Mouse (Mus musculus): ENCODE results near the gene Vmn2r1. TPM values are rescaled to one million over a fixed set of nuclear protein-coding genes. Genes with fewer than 3 reads are reported as not detected.

Gene Vmn2r1
- 0.03 and 0.04 TPM in 2 replicates for polyA plus RNA-seq (2015; fragmentation: Nextera tagmentation; extraction: Ambion mirVana)

DNA sequence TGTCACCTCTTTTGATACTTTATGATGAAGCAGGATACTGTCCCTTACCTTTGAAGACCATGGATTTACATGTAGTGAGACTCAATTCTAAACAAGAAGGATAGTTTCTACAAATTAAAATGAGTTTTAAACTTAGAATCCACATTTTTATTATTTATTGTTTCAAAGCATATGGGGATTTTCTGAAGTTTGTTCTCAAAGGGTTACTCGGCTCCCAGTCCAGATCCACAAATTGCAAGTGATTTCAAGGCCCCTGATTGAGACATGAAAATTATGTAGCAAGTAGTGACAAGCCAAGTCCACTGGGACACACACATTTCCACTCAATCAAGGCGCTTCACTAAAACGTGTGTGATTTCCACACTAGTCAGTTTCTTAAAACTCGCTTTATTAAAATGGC is at the start of gene Vmn2r1:
TSS of gene Vmn2r1 (plus strand) at position 301 of the 400 bp plus-strand sequence.
- Histone ChIP-seq H3K4me2 (no peak within 1 kb of the TSS), H3K4me3 (replicated peaks) (no peak within 1 kb of the TSS), H3K9ac (no peak within 1 kb of the TSS), H3K27ac (no peak within 1 kb of the TSS), H3K27me3 (replicated peaks) (no peaks in the 10 kb centered on the region), H3K4me1 (no peaks in the 10 kb centered on the region), H3K9me3 (no peaks in the 10 kb centered on the region), H3K36me3 (no peaks in the 10 kb centered on the region)
- WGBS: 80% methylated on average over 4 of the region's 4 CpGs
- no peak for ATAC-seq (ENCODE audit: insufficient read depth, low FRiP score, low read depth)

GRCm38 (mm10) chr3:64038136-64038841 is 43.1 kb upstream of the Vmn2r1 start:
- no peaks in the 10 kb centered on the region for H3K4me1 ChIP-seq
- no peak for ATAC-seq (ENCODE audit: insufficient read depth, low FRiP score, low read depth)
- H3K27ac ChIP-seq: no peak overlapping the region
- H3K36me3 ChIP-seq: no peaks in the 10 kb centered on the region
- WGBS: 55% methylated on average over 7 of the region's 7 CpGs
- H3K9ac ChIP-seq: no peak overlapping the region
- no peaks in the 10 kb centered on the region for H3K9me3 ChIP-seq
- H3K4me3 ChIP-seq (replicated peaks): no peak overlapping the region
- H3K4me2 ChIP-seq: no peak overlapping the region
- H3K27me3 ChIP-seq (replicated peaks): no peaks in the 10 kb centered on the region

- Histone ChIP-seq H3K27me3 (replicated peaks) (no peaks in the 10 kb centered on the region), H3K4me3 (replicated peaks) (peak overlapping the region; percentile 47), H3K27ac (no peak overlapping the region), H3K4me1 (no peaks in the 10 kb centered on the region), H3K9ac (no peak overlapping the region), H3K36me3 (no peaks in the 10 kb centered on the region), H3K9me3 (no peaks in the 10 kb centered on the region), H3K4me2 (peak overlapping the region; percentile 74)
- 12% methylated on average over 25 of the region's 25 CpGs for WGBS
- ATAC-seq (ENCODE audit: insufficient read depth, low FRiP score, low read depth): peak; percentile 58
Observed at GRCm38 (mm10) chr3:64039818-64040784, 41.2 kb upstream of the Vmn2r1 start.

DNA sequence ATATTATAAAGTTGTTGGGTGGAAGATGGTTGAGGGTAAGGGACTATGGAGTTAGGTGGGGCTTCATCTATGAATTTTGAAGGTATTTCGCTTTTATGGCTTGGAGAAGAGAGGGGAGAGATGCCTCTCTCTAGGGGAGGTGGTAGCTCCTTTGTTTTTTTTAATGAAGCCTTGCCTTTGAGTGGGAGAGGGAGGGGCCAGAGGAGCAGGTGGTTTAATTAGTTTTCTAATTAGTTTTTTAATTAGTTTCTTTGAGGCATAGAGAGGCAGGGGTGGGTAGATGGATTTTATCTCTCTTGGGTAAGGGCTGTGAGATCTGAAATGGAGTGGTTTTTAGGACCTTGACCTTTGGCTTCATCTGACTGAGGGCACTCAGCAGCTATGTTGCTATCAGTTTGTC is 31.4 kb downstream of the Vmn2r1 start:
- Histone ChIP-seq H3K4me2 (no peak overlapping the region), H3K4me3 (replicated peaks) (no peak overlapping the region), H3K27ac (no peak overlapping the region), H3K36me3 (no peaks in the 10 kb centered on the region), H3K9ac (no peak overlapping the region), H3K27me3 (replicated peaks) (no peaks in the 10 kb centered on the region), H3K9me3 (no peaks in the 10 kb centered on the region), H3K4me1 (no peaks in the 10 kb centered on the region)
- no peak for ATAC-seq (ENCODE audit: insufficient read depth, low FRiP score, low read depth)
- 86% methylated on average over 1 of the region's 1 CpGs for WGBS

- Histone ChIP-seq H3K4me1 (no peaks in the 10 kb centered on the region), H3K27ac (no peak overlapping the region), H3K9ac (no peak overlapping the region), H3K36me3 (no peaks in the 10 kb centered on the region), H3K27me3 (replicated peaks) (no peaks in the 10 kb centered on the region), H3K4me3 (replicated peaks) (no peak overlapping the region), H3K9me3 (no peaks in the 10 kb centered on the region), H3K4me2 (no peak overlapping the region)
- ATAC-seq (ENCODE audit: insufficient read depth, low FRiP score, low read depth): no peak
- 81% methylated on average over 11 of the region's 11 CpGs for WGBS
Observed at GRCm38 (mm10) chr3:64113352-64114046, 32.2 kb downstream of the Vmn2r1 start.

DNA sequence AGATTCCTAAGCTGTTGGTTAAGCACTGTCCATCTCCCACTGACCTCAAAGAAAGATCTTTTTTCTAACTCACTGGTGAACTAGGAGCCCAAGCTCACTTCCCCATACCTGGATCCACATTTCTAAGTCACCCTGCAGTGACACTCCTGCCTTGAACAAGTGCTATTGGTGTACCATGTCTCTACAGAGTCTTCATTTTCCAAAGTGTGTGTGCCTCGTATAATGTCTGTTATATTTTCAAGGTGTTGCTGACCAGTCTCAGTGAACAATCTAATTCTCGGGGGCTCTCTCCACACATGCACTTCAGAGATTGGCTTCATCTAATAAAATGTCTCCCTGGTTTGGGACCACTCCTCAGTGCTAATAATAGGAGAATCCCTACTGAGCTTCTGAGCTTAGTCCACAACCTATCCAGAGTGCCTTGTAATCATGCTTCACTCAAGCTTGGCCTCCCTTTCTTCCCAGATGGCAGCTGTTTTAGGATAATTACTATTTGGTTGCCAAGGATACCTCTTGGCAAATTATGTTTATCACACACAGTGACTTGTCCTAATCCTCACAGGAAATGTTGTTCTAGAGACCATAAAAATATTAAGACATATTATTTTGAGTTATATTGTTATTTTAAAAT is 60.6 kb downstream of the Vmn2r1 start, which contains the start of gene Vmn2r2:
TSS of gene Vmn2r2 (minus strand) at position 51 of the 631 bp plus-strand sequence.
- no peak within 1 kb of the TSS for H3K9ac ChIP-seq
- WGBS: 91% methylated on average over 2 of the region's 2 CpGs
- H3K36me3 ChIP-seq: no peaks in the 10 kb centered on the region
- H3K4me3 ChIP-seq (replicated peaks): no peak within 1 kb of the TSS
- H3K27me3 ChIP-seq (replicated peaks): no peaks in the 10 kb centered on the region
- no peak within 1 kb of the TSS for H3K27ac ChIP-seq
- H3K4me2 ChIP-seq: no peak within 1 kb of the TSS
- H3K4me1 ChIP-seq: no peaks in the 10 kb centered on the region
- H3K9me3 ChIP-seq: no peaks in the 10 kb centered on the region
- ATAC-seq (ENCODE audit: insufficient read depth, low FRiP score, low read depth): no peak

Other genes starting within 250 kb of the Vmn2r1 start
- 5.7 and 8.3 TPM in 2 replicates for gene Plch1, start 182.1 kb upstream of the Vmn2r1 start, polyA plus RNA-seq (2015; fragmentation: Nextera tagmentation; extraction: Ambion mirVana)
- gene E130311K13Rik, start 152.1 kb upstream of the Vmn2r1 start, polyA plus RNA-seq (2015; fragmentation: Nextera tagmentation; extraction: Ambion mirVana): 6.6 and 7.4 TPM in 2 replicates
- 24.1 and 24.7 TPM in 2 replicates for gene Slc33a1, start 116.8 kb upstream of the Vmn2r1 start, polyA plus RNA-seq (2015; fragmentation: Nextera tagmentation; extraction: Ambion mirVana)
- 36.8 and 41.3 TPM in 2 replicates for gene Gmps, start 105.4 kb upstream of the Vmn2r1 start, polyA plus RNA-seq (2015; fragmentation: Nextera tagmentation; extraction: Ambion mirVana)
- not detected in 2 replicates for gene Vmn2r2, start 60.4 kb downstream of the Vmn2r1 start, polyA plus RNA-seq (2015; fragmentation: Nextera tagmentation; extraction: Ambion mirVana)
- gene Vmn2r3, start 208.2 kb downstream of the Vmn2r1 start, polyA plus RNA-seq (2015; fragmentation: Nextera tagmentation; extraction: Ambion mirVana): not detected in 2 replicates

Measured in stomach, embryonic 15.5 days (tissue).